Mouse (Mus musculus): Measurements from ENCODE around the gene Ccl3. TPM values are rescaled to one million over a fixed set of nuclear protein-coding genes. Genes with fewer than 3 reads are reported as not detected.

The Ccl3 gene
- 0.54 and 1.0 TPM in 2 replicates for polyA plus RNA-seq (2016; fragmentation: Nextera tagmentation; extraction: Ambion mirVana)

DNA sequence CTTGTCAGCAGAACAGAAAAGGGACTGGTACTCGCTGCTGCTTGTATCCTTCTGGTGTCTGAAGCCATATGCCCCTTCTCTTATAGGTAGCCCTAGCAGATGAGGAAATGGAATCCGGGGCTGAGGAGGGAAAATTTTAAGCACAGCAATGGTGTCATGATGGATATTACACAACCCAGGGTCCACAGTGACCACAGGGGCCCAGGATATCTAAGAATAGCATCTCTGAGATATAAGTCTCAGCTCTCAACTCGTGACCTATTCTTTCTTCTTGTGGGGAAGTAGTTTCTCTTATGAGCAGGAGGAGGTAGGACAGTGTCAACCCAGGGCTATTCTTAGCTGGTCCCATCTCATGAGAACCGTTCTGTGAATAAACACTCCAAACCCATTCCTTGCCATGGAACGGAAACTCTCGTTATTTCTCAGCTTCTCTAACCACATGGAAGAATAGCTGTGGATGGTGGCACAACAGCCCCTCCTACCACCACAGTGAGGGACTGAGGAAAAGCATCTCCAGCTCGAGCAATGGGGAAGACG is at the start of gene Ccl3:
Gene Ccl3, minus strand, starts transcription at position 51 of the 537 bp plus-strand sequence.
- 82% methylated on average over 8 of the region's 8 CpGs for WGBS
- Histone ChIP-seq H3K9me3 (no peaks in the 10 kb centered on the region), H3K4me3 (no peak within 1 kb of the TSS), H3K4me1 (no peaks in the 10 kb centered on the region), H3K36me3 (replicated peaks) (no peaks in the 10 kb centered on the region), H3K27me3 (replicated peaks; ENCODE audit: low read depth, poor library complexity, severe bottlenecking) (no peaks in the 10 kb centered on the region), H3K27ac (replicated peaks) (no peak within 1 kb of the TSS)
- no peak for DNase-seq (ENCODE audit: low spot score)

DNA sequence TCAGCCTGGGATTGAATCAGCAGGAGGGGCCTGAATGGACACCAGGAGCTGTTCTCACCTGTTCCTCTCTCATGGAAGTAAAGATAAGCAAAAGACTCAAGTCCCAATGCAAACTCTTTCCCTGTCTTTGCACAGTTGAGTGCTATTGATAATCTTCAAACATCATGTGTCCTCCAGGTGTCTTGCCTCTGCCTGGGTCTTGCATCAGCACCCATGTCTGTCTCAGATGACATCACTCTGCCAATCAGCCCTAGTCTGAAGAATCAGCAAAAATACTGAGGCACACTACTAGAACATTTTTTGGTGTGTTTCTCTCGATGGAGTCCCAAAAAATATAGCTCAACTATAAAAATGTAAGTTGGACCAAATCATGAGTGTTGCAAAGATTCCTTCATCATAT is 42.9 kb upstream of the Ccl3 start:
- Histone ChIP-seq H3K36me3 (replicated peaks) (no peaks in the 10 kb centered on the region), H3K27ac (replicated peaks) (no peak overlapping the region), H3K4me1 (no peaks in the 10 kb centered on the region), H3K27me3 (replicated peaks; ENCODE audit: low read depth, poor library complexity, severe bottlenecking) (no peaks in the 10 kb centered on the region), H3K9me3 (no peaks in the 10 kb centered on the region), H3K4me3 (no peak overlapping the region)
- WGBS: 63% methylated on average over 1 of the region's 1 CpGs
- DNase-seq (ENCODE audit: low spot score): no peak

DNA sequence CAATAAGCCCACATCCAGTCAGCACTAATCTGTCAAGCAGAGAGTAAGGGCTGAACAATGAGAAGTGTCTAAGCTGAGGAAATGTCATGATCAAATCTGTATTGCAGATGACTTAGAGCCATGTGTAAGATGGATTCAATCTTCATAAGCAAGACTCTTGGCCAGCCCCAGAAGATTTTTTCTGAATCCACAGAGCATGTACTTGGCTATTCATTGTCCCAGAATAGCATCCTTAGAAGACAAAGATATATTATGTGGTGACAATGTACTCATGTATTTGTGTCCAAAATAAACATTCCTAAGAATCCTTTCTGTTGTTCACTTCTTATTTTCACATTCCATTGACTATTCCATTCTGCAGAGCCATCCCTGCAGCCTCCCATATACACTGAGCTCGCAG is 40.8 kb upstream of the Ccl3 start:
- 72% methylated on average over 1 of the region's 1 CpGs for WGBS

DNA sequence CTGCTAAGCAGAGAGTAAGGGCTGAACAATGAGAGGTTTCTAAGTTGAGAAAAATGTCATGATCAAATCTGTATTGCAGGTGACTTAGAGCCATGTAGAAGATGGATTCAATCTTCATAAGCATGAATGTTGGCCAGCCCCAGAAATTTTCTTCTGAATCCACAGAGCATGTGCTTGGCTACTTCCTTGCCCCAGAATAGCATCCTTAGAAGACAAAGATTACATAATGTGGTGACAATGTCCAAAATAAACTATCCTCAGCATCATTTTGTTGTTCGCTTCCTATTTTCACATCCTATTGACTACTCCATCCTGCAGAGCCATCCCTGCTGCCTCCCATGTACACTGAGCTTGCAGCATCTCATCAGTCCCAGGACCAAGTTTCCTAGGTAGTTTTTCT is 26.5 kb upstream of the Ccl3 start:
- WGBS: 92% methylated on average over 1 of the region's 1 CpGs
- H3K36me3 ChIP-seq (replicated peaks): no peaks in the 10 kb centered on the region
- H3K4me3 ChIP-seq: no peak overlapping the region
- no peaks in the 10 kb centered on the region for H3K4me1 ChIP-seq
- H3K27ac ChIP-seq (replicated peaks): no peak overlapping the region
- H3K27me3 ChIP-seq (replicated peaks; ENCODE audit: low read depth, poor library complexity, severe bottlenecking): no peaks in the 10 kb centered on the region
- DNase-seq (ENCODE audit: low spot score): no peak
- no peaks in the 10 kb centered on the region for H3K9me3 ChIP-seq

More for the DNA sequence above, 40.8 kb upstream of the Ccl3 start:
- Histone ChIP-seq H3K4me3 (no peak overlapping the region), H3K36me3 (replicated peaks) (no peaks in the 10 kb centered on the region), H3K4me1 (no peaks in the 10 kb centered on the region), H3K9me3 (no peaks in the 10 kb centered on the region), H3K27ac (replicated peaks) (no peak overlapping the region), H3K27me3 (replicated peaks; ENCODE audit: low read depth, poor library complexity, severe bottlenecking) (no peaks in the 10 kb centered on the region)
- no peak for DNase-seq (ENCODE audit: low spot score)

DNA sequence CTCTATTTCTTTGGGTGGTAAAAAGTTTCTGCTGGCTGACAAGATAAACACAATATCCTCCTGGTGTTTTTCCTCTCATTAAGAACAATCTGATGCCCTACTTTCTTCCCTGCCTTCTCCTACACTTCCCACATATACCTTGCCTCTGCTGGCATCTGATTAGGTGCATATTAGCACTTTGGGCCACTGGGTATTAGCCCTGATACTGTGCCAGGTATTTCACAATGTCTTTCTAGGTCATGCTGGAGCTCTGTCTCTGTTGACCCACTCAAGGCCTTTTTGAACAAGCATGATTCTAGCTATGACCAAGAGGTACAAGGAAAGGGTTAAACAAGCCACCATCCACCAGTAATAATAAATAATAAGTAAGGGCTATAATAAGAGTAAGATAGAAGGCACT is 22.6 kb upstream of the Ccl3 start:
- no peaks in the 10 kb centered on the region for H3K4me1 ChIP-seq
- no peak overlapping the region for H3K27ac ChIP-seq (replicated peaks)
- no peaks in the 10 kb centered on the region for H3K36me3 ChIP-seq (replicated peaks)
- H3K4me3 ChIP-seq: no peak overlapping the region
- H3K9me3 ChIP-seq: no peaks in the 10 kb centered on the region
- no peaks in the 10 kb centered on the region for H3K27me3 ChIP-seq (replicated peaks; ENCODE audit: low read depth, poor library complexity, severe bottlenecking)
- no peak for DNase-seq (ENCODE audit: low spot score)

DNA sequence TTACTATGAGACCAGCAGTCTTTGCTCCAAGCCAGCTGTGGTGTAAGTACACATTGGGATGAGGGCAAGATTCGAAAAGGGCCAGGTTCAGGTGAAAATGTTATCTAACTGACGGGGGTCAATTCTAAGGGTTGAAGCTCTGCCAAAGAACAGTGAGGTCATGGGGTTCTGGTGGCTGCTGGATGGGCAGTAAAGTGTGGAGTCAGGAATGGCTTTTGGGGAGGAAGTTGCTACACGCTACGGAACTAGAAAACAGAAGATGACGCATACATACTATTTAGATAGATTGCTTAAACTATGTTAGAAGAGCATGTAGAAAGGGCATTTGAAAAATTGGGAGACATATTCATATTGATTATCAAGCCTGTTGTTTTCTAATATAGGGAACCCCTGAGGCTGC is 14.4 kb upstream of the Ccl3 start:
- no peak for DNase-seq (ENCODE audit: low spot score)
- no peaks in the 10 kb centered on the region for H3K9me3 ChIP-seq
- whole genome bisulfite sequencing: 88% methylated on average over 5 of the region's 5 CpGs
- H3K27ac ChIP-seq (replicated peaks): no peak overlapping the region
- no peaks in the 10 kb centered on the region for H3K36me3 ChIP-seq (replicated peaks)
- no peaks in the 10 kb centered on the region for H3K27me3 ChIP-seq (replicated peaks; ENCODE audit: low read depth, poor library complexity, severe bottlenecking)
- no peak overlapping the region for H3K4me3 ChIP-seq
- H3K4me1 ChIP-seq: no peaks in the 10 kb centered on the region

DNA sequence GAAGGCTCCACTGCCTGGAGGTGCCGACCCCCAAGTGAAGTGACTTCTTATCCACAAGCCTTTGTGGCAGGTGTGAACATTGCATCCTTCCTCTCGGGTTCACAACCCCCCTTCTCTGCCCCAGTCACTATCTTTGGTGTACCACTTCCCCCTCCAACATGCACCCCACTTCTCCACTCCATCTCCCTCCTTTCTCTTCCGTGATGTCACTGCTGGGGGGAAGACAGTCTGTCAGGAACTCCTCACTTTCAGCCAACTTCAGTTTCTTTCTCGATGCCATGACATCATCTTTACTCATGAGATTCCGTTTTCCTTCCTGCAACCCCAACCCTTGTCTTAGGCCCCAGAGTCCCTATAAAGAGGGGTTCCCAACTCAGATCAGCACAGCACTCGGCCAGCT is 13.0 kb upstream of the Ccl3 start, which contains the start of gene Ccl4:
Gene Ccl4, plus strand, starts transcription at position 381 of the 400 bp plus-strand sequence.
- Histone ChIP-seq H3K36me3 (replicated peaks) (no peaks in the 10 kb centered on the region), H3K27me3 (replicated peaks; ENCODE audit: low read depth, poor library complexity, severe bottlenecking) (no peaks in the 10 kb centered on the region), H3K4me3 (no peak within 1 kb of the TSS), H3K9me3 (no peaks in the 10 kb centered on the region), H3K27ac (replicated peaks) (no peak within 1 kb of the TSS), H3K4me1 (no peaks in the 10 kb centered on the region)
- WGBS: 83% methylated on average over 6 of the region's 6 CpGs
- no peak for DNase-seq (ENCODE audit: low spot score)

DNA sequence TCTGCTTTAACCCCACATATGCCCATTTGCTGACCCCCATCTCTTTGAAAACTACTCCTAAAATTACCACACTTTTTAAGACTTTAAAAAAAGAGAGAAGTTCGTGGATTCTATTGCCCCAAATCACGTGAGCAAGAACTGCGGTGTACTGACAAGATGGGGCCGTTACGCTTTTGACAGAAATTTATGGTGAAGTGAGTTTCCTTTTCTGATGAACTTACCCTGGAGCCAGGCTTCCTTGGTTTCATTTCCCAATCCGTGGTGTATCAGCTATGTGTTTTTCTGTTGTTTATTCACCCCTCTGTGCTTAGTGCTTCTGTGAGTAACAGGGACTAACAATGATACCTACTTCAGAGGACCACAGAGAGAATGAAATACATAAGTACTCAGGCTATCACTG is 9.6 kb upstream of the Ccl3 start:
- DNase-seq (ENCODE audit: low spot score): no peak
- no peaks in the 10 kb centered on the region for H3K4me1 ChIP-seq
- H3K4me3 ChIP-seq: no peak overlapping the region
- 81% methylated on average over 6 of the region's 6 CpGs for WGBS
- H3K27ac ChIP-seq (replicated peaks): no peak overlapping the region
- no peaks in the 10 kb centered on the region for H3K27me3 ChIP-seq (replicated peaks; ENCODE audit: low read depth, poor library complexity, severe bottlenecking)
- no peaks in the 10 kb centered on the region for H3K9me3 ChIP-seq
- no peaks in the 10 kb centered on the region for H3K36me3 ChIP-seq (replicated peaks)

DNA sequence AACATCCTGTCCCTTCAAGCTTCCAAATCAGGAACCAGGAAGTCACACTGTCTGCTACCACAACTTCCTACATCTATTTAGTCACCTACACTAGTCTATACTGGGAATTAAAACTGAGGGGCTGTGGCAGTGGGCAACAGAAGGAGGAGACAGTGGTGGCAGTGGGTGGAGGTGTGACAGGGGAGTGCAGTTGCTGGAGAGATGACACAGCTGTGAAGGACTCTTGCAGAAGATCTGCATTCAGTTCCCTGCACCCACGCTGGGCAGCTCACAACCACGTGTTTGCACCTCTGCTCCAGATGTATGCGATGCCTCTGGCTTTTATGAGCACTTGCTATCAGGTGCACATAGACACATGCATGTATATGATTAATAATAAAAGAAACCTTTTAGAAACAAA is 8.4 kb upstream of the Ccl3 start:
- Histone ChIP-seq H3K4me1 (no peaks in the 10 kb centered on the region), H3K27ac (replicated peaks) (no peak overlapping the region), H3K27me3 (replicated peaks; ENCODE audit: low read depth, poor library complexity, severe bottlenecking) (no peaks in the 10 kb centered on the region), H3K4me3 (no peak overlapping the region), H3K36me3 (replicated peaks) (no peaks in the 10 kb centered on the region), H3K9me3 (no peaks in the 10 kb centered on the region)
- WGBS: 91% methylated on average over 3 of the region's 3 CpGs
- no peak for DNase-seq (ENCODE audit: low spot score)

DNA sequence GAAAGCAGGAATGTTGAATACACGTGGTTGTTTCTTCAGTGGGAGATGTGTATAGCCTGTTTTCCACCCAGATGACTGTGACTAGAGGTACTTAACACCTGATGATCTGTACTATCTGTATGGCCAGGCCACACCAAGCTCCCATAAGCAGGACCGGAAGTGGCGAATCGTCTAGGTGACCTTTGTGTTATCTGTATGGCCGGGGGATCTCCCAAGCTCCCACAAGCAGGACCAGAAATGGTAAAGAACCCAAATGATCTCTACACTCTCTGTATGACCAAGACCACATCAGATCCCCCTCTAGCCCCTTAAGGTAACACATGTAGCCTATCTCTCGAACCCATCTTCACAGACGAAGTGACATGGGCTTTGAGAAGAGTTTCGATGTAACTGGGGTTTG is 5.5 kb upstream of the Ccl3 start:
- Histone ChIP-seq H3K4me1 (no peaks in the 10 kb centered on the region), H3K4me3 (no peak overlapping the region), H3K27me3 (replicated peaks; ENCODE audit: low read depth, poor library complexity, severe bottlenecking) (no peaks in the 10 kb centered on the region), H3K36me3 (replicated peaks) (no peaks in the 10 kb centered on the region), H3K27ac (replicated peaks) (no peak overlapping the region), H3K9me3 (no peaks in the 10 kb centered on the region)
- no peak for DNase-seq (ENCODE audit: low spot score)
- 90% methylated on average over 8 of the region's 8 CpGs for WGBS

DNA sequence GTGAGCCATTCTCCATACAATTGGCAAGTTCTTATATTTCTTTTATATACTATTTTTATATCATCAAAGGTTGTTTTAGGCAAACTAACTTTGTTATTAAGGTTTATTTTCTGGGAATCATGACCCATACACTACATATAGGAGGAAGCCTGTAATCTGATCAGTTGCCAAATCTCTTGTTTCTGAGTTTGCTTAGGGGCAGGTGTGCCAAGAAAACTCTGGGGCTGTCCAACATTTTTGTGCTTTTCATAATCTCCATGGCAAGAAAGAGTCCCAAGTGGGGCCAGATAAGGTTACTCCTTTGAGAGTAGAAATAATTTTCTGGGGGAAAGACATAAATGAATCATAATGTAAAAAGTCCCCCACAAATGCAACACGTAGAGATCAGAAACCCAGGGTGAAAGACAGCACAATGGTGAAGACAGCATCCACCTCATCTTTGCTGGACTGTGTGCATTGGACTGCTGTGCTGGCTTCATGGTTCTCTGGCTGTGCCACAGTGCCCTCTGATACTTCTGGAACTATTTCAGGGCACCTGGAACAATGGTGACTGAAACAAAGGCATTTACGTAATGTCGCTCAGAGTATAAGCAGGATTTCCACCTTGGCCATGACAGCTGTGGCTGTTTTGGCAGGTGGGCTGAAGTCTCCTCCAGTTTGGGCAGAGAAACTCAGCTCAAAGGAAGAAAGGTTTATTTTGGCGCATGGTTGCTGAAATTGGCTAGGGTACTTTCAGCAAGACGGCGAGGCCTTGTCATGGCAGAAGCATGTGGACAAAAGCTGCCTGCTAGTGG is 2.6 kb downstream of the Ccl3 start:
- Histone ChIP-seq H3K36me3 (replicated peaks) (no peaks in the 10 kb centered on the region), H3K27ac (replicated peaks) (no peak overlapping the region), H3K9me3 (no peaks in the 10 kb centered on the region), H3K27me3 (replicated peaks; ENCODE audit: low read depth, poor library complexity, severe bottlenecking) (no peaks in the 10 kb centered on the region), H3K4me1 (no peaks in the 10 kb centered on the region), H3K4me3 (no peak overlapping the region)
- WGBS: 93% methylated on average over 6 of the region's 6 CpGs
- no peak for DNase-seq (ENCODE audit: low spot score)

DNA sequence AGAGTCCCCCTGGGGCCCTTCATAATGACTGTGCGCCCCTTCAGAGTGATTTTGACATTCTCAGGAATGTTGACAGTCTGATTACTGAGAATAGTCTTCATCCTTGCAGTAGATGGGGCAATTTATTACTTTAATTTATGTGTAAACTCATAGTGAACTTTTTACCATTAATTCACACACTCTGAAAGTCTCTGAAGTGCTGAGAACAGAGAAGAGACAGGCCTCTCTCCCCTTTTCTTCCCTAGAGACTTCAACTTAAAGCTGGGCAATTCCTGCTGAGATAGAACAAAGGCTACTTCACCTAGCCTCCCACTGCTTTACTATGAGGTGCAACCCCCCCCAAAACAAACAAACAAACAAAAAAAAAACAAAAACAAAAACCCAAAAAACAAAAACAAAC is 3.6 kb downstream of the Ccl3 start, which contains the start of gene Rpl9-ps1:
Gene Rpl9-ps1, minus strand, starts transcription at position 101 of the 400 bp plus-strand sequence.
- Histone ChIP-seq H3K9me3 (no peaks in the 10 kb centered on the region), H3K4me3 (no peak within 1 kb of the TSS), H3K36me3 (replicated peaks) (no peaks in the 10 kb centered on the region), H3K27me3 (replicated peaks; ENCODE audit: low read depth, poor library complexity, severe bottlenecking) (no peaks in the 10 kb centered on the region), H3K27ac (replicated peaks) (no peak within 1 kb of the TSS), H3K4me1 (no peaks in the 10 kb centered on the region)
- WGBS: 76% methylated on average over 1 of the region's 1 CpGs
- no peak for DNase-seq (ENCODE audit: low spot score)

DNA sequence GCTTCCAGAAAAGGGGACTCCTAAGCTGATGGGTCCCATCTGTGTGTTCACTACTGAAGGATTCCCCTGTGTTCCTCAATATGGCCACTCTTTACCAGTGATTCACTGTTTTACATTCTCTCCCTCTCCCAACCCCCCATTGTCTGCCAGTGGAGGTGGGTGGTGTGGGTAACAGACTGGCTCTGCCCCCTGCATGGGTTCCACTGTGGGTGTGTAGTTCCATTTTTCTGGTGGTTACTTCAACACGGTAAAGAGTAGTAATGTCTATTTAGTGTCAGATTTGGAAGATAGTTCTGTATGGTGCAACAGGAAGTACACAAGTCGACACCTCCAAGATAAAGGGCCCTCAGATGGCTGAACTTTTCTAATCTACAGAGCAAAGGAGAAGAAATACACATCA is 7.9 kb downstream of the Ccl3 start:
- Histone ChIP-seq H3K4me1 (no peaks in the 10 kb centered on the region), H3K36me3 (replicated peaks) (no peaks in the 10 kb centered on the region), H3K9me3 (no peaks in the 10 kb centered on the region), H3K27me3 (replicated peaks; ENCODE audit: low read depth, poor library complexity, severe bottlenecking) (no peaks in the 10 kb centered on the region), H3K4me3 (no peak overlapping the region), H3K27ac (replicated peaks) (no peak overlapping the region)
- WGBS: 91% methylated on average over 2 of the region's 2 CpGs
- no peak for DNase-seq (ENCODE audit: low spot score)

All from embryonic facial prominence, embryonic 10.5 days (tissue).